18 mouse cellular contexts compared by ENCODE assay signal in genomic region chr12:98724976-98725375, GRCm38 (mm10). TPM values are rescaled to one million over a fixed set of nuclear protein-coding genes. Genes with fewer than 3 reads are reported as not detected.
A peak's percentile ranks its signal among the peaks of the same experiment; 100 is the strongest.
DNase-seq lines count a peak whose midpoint lies in the region; TF ChIP-seq lines count a peak whose summit lies in the region.
"Had no signal": no experiment of that assay in that cellular context is flagged by ENCODE, and none has a peak within 500 bp of the region (broad histone marks: within the 10 kb centered on the region; RNA-seq: fewer than 3 reads in every experiment).

No protein-coding gene starts in this region.

- H3K27ac ChIP-seq in liver, adult 2 months (replicated peaks; ENCODE audit: insufficient read depth, low read depth, low read length) = peak overlapping the region; percentile 70
- H3K27ac ChIP-seq in small intestine, adult 2 months (ENCODE audit: insufficient read depth, low read depth, low read length) = peak overlapping the region; percentile 39
- H3K27ac ChIP-seq: heart, embryonic 10.5 days; hindbrain, embryonic 13.5 days; macrophage; midbrain, embryonic 10.5 days had no signal

- 16% methylated on average over 5 of the region's 5 CpGs for WGBS in liver, adult 2 months
- WGBS in small intestine, adult 2 months = 33% methylated on average over 5 of the region's 5 CpGs

- H3K79me2 ChIP-seq in liver, adult 2 months (ENCODE audit: control insufficient read depth, insufficient read depth, low read length) = peaks cover 18% of the 10 kb centered on the region; the same call in 1 of the 2 replicates

- TF ChIP-seq CTCF in liver, adult 2 months (IDR thresholded peaks at IDR 0.05; ENCODE audit: low read depth, low read length) = no peak
- no peak for TF ChIP-seq CTCF in small intestine, adult 2 months (IDR thresholded peaks at IDR 0.05; ENCODE audit: extremely low read depth, insufficient read length, insufficient replicate concordance, low read depth, low read length)

- H3K36me3 ChIP-seq in liver, adult 2 months (ENCODE audit: control insufficient read depth, insufficient read depth, low read length) = no peaks in the 10 kb centered on the region
- no peaks in the 10 kb centered on the region for H3K36me3 ChIP-seq in small intestine, adult 2 months (ENCODE audit: control insufficient read depth, insufficient read depth, low read length)
- H3K36me3 ChIP-seq: hindbrain, embryonic 13.5 days had no signal

- H3K9ac ChIP-seq in liver, adult 2 months (ENCODE audit: low read depth, low read length) = no peak overlapping the region
- H3K9ac ChIP-seq: hindbrain, embryonic 13.5 days had no signal

- DNase-seq in liver, adult 2 months (ENCODE audit: extremely low read depth, low read depth, low spot score) = peak; percentile 86
- DNase-seq in liver (no peak), R1 (ENCODE audit: low read depth, low spot score) (peak; percentile 31)
- DNase-seq in Muller cell, postnatal 12 days (ENCODE audit: inconsistent ontology term) = peak; percentile 80
- DNase-seq in thymus, postnatal 0 days (ENCODE audit: low spot score) = no peak
- no peak for DNase-seq in spleen, adult 12 weeks (ENCODE audit: low spot score)
- DNase-seq: adrenal gland, postnatal 36 days; cerebellum, adult 18-20 months; cerebellum, postnatal 25 days; embryo, embryonic 11 days; lung, adult 18-20 months; right cerebral cortex, postnatal 4 days; thymus, postnatal 36 days had no signal

- H3K27me3 ChIP-seq in liver, adult 2 months (ENCODE audit: control insufficient read depth, insufficient read depth, low read length) = no peaks in the 10 kb centered on the region
- no peaks in the 10 kb centered on the region for H3K27me3 ChIP-seq in small intestine, adult 2 months (ENCODE audit: control insufficient read depth, insufficient read depth, low read length)
- H3K27me3 ChIP-seq: hindbrain, embryonic 13.5 days had no signal

- no peak overlapping the region for H3K4me3 ChIP-seq in liver, adult 2 months (ENCODE audit: insufficient read depth, low read depth, low read length)
- H3K4me3 ChIP-seq in small intestine, adult 2 months (ENCODE audit: low read depth, low read length) = no peak overlapping the region
- H3K4me3 ChIP-seq: heart, embryonic 10.5 days; hindbrain, embryonic 13.5 days; midbrain, embryonic 10.5 days had no signal

- H3K4me1 ChIP-seq in liver, adult 2 months (ENCODE audit: control insufficient read depth, insufficient read depth, low read length) = peaks cover 31% of the 10 kb centered on the region
- H3K4me1 ChIP-seq in small intestine, adult 2 months (ENCODE audit: control insufficient read depth, insufficient read depth, insufficient read length, low read length) = peaks cover 17% of the 10 kb centered on the region
- H3K4me1 ChIP-seq: midbrain, embryonic 10.5 days had no signal

- no peak for TF ChIP-seq POLR2A in liver, adult 2 months (IDR thresholded peaks at IDR 0.05; ENCODE audit: extremely low read depth, insufficient read depth, low read length)
- no peak for TF ChIP-seq POLR2A in small intestine, adult 2 months (IDR thresholded peaks at IDR 0.05; ENCODE audit: low read depth, low read length)

RNA-seq across cellular contexts. Expression of gene Ptpn21, which starts 12.2 kb away (rescaled TPM):
- total RNA-seq in liver, adult 2 months (2014; rRNA removed) = 5.9 and 10.1 TPM in 2 replicates
- polyA plus RNA-seq in liver, adult 2 months (2012; rRNA removed) = 10.4 and 12.2 TPM in 2 replicates
- polyA plus RNA-seq in small intestine, adult 2 months (2012; rRNA removed) = 9.6 and 24.7 TPM in 2 replicates
- 1.4 and 1.6 TPM in 2 replicates for polyA plus RNA-seq in thymus, postnatal 0 days (2015; fragmentation: Nextera tagmentation; extraction: Ambion mirVana)

RNA-seq across cellular contexts. Expression of gene Zc3h14, which starts 21.8 kb away (rescaled TPM):
- 47.1 and 53.7 TPM in 2 replicates for total RNA-seq in liver, adult 2 months (2014; rRNA removed)
- polyA plus RNA-seq in liver, adult 2 months (2012; rRNA removed) = 21.9 and 22.7 TPM in 2 replicates
- polyA plus RNA-seq in small intestine, adult 2 months (2012; rRNA removed) = 6.7 and 14.8 TPM in 2 replicates
- polyA plus RNA-seq in thymus, postnatal 0 days (2015; fragmentation: Nextera tagmentation; extraction: Ambion mirVana) = 96.2 and 101 TPM in 2 replicates

Comparison
In these comparisons a context has a peak if more than half of its experiments do, and no peak if none do; other contexts are left out.
1. DNase-seq: peak in liver, adult 2 months (single experiment), Muller cell, postnatal 12 days (single experiment) and R1 (single experiment); none in liver (single experiment), thymus, postnatal 0 days (single experiment) and spleen, adult 12 weeks (single experiment).